Mouse (Mus musculus): ENCODE measurements at regions not wholly inside any gene's neighbourhood (a gene's known extent, or its start where the extent isn't known, plus 50 kb on each side); places are given as distances from the start of the nearest gene placed in this dataset.

GRCm38 (mm10) chr11:89831577-89832110, 54.2 kb upstream of the Ankfn1 start:
- no peak for DNase-seq (ENCODE audit: low spot score in 2 of 2)
- intact Hi-C loops (cut with DNase I) = no loop called here
